Mouse (Mus musculus) kidney, adult 18-20 months (tissue): Measurements from ENCODE around the gene Ankrd65.
"Not testable (repeated sequence)": the region's sequence is repeated elsewhere in the genome, so short reads cannot be mapped to it uniquely, and the experiment has no call there.

Source experiments
- DNase-seq: peaks from one replicate; pipeline ENCODE4 v3.0.0; 2021

The Ankrd65 gene

DNA sequence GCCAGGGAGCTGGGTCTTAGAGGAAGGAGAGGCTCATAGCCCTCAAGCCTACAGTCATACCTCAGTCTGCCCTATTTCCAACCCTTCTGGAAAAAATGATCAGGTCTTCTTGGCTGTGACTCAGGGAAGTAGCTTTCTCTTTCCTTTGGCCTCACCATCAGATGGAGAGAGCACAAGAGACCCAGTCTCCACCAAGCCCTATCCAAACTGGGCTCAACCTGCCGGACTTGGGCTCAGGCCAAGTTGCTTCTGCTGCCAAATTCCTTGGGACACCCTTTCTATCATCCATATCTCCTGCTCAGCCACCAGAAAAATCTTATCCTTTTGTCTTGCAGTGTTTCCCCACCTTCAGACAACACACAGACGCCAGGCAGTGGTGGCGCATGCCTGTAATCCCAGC, 14.4 kb upstream of the Ankrd65 start:
- peak; percentile 49 for DNase-seq

DNA sequence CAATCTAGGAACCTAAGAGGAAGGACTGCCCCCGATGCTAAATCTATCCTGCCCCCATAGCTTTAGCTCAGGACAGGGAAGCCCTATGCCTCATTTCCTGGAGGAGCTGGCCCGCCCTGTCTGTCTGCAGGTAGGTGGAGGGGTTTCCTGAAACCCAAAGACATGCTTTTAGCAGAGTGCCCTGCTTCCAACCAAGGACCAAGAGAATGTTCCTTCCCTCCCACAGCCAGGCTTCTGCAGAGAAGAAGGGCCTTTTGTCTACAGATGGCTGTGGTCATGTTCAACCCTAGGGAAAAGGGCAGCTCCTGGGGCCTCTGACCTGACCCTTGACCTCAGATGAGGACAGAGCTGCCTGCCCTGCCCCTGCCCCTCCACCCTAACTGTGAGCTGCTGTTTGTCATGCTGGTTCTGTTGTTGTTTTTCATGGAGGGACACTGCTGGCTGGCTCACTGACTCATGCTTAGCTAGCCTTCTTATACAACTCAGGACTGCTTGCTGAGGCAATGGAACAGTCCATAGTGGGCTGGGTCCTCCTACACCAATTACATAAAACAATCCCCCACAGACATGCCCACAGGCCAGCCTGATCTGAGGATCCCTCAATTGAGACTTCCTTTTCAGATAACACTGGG, 13.4 kb upstream of the Ankrd65 start:
- no peak for DNase-seq

DNA sequence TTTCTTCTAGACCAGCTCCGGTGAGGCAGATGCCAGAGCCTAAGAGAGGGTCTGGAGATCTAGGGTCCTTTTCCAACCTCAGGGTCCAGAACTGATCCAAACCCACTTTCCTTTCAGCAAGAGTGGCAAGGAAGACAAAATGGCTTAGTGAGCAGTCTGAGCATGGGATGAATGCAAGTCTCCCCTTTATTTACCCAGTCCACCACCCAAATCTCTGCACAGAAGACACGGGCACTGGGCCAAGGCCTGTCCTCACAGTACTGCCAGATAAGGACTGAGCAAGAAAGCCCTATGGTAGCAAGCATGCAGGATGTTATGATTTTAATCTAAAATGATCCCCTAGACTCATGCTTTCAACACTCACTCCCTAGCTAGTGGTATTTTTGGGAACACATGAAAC, 12.4 kb upstream of the Ankrd65 start:
- no peak for DNase-seq

DNA sequence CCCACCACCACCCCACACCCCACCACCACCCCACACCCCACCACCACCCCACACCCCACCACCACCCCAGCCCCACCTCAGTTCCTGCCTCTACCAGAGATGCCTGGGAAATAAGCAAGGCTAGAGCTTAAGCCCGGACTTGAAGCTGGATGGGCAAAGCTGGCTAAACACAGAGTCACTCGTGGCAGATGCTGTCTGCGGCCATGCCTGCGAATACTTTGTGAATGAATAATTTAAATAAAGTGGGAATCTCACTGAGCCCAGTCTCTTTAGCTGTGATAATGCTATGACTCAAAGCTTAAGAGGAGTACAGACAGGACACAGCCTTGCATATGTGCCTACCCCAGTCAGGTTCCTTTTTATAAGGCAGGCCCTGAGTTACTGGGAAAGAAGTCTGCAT, 10.7 kb upstream of the Ankrd65 start:
- no peak for DNase-seq

DNA sequence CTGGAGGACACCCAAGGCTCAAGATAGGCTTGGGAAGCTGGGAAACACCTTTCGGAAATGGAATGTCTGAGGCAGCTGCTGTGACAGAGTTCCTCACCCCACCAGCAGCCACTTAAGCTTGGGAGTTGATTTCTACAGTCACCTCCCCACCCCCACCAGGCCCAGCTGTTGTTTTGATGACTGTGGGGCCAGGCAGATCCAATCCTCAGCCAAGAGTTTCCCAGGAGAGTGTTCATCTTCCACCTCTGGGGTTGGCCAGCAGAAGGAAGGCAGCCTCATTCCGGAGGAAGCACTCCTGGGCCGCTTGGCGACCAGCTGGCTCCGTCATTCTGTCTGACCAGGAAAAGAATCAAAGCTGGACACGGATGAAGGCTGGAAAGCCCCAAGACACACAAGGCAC, 9.3 kb upstream of the Ankrd65 start:
- DNase-seq = peak; percentile 62

DNA sequence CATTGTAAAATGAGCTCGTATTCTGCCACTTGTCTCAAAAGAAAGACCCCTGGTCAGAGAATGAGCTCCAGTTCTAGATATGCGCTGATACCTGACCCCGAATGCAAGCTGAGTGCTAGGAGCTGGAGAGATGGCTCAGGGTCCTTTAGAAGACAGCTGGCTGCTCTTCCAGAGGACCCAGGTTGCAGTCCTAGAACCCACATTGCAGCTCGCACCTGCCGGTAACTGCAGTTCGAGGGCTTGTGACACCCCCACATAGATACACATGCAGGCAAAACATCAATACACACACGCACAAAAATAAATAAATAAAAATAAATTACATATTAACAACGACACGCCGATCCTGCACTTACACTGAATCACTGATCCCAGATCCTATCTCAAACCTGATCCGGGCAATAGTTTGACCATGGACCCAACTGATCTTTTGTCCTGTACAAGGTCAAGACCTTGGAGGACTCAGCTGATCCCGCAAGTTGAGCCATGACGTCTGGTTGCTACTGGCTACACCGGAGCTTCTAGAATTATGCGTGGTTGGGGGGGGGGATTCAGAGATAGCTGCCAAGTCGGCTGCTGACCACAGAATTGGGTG, 6.7 kb upstream of the Ankrd65 start:
- DNase-seq = no peak

DNA sequence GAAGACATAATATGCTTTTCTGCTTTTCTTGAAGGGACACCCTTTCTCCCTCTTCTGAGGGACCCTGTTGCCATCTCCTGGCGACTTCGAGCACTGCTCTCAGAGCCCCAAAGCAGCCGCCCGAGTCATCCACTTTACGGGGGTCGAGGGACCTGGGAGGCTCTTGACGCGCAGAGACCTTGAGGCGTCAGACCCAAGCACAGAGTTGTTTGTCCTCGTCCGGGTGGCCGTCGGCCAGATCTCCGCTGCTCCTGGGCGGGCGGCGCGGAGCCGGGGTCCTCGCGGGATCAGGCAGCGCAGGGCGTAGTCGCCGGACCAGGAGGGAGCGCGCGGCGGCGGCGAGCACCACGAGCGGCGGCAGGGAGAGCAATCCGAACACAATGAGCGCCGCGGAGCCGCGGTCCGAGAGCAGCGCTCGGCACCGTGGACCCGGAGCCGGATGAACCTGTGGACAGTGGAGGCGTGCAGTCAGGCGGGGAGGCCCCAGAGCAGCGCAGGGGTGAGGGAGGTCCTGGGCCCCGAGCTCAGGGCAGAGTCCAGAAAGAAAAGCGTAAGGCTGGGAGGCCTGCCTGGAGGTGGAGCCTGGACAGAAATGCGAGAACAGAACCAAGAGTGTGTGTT, 6.0 kb upstream of the Ankrd65 start:
- DNase-seq = peak; percentile 86

DNA sequence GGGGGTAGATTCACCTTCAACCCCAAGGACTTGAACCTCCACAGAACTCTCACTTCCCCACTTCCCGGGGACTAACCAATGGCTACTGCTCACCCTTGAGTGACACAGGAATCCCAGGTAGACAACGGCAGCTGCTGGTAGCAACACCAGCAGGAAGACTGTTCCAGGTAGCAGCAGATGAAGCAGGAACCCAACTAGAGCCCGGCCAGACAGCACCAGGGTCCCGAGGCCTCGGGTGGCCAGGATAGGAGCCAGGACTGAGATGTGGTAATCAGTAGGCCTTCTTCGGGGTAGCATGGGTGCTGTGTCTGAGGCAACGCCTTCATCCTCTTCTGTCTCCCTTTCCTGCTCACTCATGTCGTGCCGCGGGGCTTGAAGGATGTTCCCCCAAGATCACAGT, 5.0 kb upstream of the Ankrd65 start:
- DNase-seq = no peak

DNA sequence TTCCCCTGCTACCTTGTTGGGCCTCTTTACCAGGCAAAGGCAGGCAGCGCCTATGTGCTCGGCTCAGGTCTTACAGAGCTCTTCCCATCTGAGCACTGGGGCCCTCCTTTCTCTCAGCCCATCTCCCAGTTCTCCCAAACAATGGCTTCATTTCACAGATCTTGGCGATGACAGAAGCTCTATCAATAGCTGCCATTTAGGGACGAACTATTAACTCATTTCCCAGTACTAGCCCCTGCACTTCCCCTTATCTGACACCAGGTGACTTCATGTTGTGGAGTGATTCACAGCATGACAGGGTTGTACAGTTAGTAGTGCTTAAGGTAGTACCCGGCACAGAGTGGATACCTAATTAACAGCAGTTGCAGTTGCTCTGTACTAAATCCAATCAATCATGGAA, 4.4 kb upstream of the Ankrd65 start, which contains the start of gene Tmem88b:
Gene Tmem88b, minus strand, starts transcription at position 56 of the 400 bp plus-strand sequence.
- DNase-seq = no peak

DNA sequence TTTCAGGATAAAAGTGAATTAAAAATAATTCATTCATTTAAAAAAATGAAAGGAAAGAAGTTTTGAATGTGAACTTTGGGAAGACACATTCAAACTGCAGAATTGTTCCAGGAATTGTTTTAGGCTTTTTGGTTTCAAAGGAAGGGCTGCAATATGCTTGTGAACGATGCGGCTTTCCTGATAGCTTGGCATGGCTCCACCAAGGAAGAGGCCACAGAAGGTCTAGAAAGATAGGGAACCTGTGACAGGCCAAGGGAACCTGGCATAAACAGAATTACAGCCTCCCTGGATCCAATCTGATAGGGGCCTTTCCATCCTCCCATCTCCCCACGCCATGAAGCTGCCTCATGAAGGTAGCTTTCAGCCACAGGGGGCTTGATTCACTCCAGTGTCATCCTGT, 1.9 kb upstream of the Ankrd65 start:
- no peak for DNase-seq

DNA sequence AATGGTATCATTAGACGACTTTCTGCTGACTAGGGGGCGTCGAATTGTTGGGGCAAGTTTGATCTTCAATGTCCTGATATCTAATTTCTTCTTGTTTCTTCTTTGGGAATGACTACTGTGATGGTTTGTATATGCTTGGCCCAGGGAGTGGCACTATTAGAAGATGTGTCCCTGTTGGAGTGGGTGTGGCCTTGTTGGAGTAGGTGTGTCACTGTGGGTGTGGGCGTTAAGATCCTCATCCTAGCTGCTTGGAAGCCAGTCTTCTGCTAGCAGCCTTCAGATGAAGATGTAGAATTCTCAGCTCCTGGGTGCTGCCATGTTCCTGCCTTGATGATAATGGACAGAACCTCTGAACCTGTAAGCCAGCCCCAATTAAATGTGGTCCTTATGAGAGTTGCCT, 1.4 kb upstream of the Ankrd65 start:
- not testable (repeated sequence) for DNase-seq

DNA sequence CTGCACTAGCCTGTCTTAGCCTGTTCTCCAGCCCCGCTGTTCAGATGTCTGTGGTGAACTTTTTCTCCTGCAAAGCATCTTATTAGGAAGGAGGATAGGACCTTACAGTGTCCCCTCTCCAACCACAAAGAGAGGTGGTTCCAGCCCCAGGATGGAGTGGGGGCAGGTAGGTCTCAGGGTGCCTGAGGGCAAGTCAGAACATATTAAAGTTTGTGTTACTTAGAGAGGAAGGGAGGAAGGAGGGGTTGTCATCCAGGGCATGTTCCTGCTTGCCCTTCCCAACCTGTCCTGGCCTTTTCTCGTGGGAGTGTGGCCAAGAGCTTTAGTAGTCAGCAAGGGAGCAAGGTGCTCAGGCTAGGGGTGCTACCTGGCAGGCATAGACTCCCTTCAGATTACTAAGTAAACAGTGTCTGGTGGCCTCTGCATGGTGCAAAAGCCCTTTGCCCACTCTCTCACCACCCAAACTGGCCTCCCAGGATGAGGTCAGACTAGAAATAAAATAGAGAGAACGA, 467 bp downstream of the Ankrd65 start:
- peak; percentile 38 for DNase-seq

DNA sequence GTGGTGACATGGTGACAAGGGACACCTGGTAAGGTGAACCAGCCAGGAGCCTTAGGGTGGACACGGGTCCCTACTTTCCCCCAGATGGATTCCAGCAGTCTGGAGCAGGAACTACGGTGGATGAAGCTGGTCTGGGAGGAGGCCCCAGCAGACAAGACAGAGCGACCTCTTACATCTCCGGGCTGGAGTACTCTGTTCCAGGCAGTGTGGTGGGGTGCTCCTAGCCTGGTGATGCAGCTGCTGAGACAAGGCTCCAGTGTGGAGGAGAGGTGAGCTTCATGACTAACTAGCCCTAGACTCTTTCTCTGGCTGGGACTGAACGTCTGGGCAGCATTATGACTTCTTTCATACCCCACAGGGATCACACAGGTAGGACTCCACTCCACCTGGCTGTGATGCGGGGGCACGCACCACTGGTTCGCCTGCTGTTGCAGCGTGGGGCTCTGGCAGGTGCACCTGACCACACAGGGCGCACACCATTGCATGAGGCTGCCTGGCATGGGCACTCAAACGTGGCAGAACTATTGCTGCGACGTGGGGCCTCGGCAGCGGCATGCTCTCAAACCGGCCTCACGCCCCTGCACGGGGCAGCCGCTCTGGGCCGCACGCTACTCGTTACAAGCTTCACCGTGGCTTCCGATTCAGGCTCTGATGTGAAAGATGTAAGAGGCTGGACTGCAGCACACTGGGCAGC, 1.1 kb downstream of the Ankrd65 start:
- DNase-seq = peak; percentile 44

DNA sequence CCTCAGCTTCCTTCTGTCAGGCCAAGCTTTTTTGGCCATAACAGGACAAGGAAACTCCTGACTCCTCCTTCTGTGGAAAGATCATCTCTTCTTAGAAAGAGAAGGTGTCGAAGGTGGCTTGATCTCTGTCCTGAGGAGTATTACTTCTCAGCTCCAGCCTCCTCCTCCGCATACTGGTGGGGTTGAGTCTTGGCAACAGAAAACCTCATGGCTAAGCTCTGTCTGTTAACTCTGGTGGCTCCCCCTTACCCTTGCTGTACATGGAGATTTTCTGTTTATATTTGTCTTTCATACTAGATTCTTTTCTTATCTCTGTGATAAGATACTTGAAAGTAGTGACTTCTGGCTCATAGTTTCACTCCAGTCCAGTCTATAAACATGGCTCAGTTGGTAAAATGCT, 3.5 kb downstream of the Ankrd65 start:
- no peak for DNase-seq

DNA sequence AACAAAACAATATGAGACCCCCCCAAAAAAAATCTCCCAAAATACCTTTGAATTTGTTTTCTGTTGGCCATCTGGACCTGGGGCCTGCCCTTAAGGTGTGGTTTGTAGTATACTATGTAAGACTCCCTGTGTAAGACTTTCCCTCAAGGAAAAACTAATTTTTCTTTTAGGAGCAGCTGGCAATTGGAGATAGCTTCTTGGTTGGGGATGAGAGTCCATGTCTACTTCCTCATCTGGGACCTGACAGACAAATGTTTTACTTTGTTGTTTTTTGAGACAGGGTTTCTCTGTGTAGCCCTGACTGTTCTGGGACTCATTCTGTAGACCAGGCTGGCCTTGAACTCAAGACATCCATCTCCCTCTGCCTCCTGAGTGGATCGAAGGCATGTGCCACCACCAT, 11.8 kb downstream of the Ankrd65 start:
- DNase-seq = no peak

DNA sequence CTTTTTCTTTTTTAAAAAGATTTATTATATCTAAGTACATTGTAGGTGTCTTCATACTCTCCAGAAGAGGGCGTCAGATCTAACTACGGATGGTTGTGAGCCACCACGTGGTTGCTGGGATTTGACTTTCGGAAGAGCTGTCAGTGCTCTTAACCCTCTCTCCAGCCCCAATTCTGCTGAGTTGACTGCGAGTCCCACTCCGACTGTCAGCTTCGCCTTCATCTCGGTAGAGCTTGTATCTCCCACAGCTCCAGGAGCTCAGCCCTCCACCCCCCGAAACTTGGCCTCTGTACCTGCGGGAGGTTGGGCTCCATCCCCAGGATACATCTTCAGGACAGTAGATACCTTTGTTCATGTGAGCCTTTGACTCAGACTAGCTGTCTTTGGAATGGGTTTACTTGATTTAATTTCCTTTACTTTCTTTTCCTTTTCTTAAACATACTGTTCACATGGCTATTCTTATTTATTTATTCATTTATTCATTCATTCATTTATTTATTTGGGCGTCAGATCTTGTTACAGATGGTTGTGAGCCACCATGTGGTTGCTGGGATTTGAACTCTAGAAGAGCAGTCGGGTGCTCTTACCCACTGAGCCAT, 12.6 kb downstream of the Ankrd65 start, which contains the start of gene Mrpl20:
Gene Mrpl20, plus strand, starts transcription at position 138 of the 599 bp plus-strand sequence.
- DNase-seq = no peak

DNA sequence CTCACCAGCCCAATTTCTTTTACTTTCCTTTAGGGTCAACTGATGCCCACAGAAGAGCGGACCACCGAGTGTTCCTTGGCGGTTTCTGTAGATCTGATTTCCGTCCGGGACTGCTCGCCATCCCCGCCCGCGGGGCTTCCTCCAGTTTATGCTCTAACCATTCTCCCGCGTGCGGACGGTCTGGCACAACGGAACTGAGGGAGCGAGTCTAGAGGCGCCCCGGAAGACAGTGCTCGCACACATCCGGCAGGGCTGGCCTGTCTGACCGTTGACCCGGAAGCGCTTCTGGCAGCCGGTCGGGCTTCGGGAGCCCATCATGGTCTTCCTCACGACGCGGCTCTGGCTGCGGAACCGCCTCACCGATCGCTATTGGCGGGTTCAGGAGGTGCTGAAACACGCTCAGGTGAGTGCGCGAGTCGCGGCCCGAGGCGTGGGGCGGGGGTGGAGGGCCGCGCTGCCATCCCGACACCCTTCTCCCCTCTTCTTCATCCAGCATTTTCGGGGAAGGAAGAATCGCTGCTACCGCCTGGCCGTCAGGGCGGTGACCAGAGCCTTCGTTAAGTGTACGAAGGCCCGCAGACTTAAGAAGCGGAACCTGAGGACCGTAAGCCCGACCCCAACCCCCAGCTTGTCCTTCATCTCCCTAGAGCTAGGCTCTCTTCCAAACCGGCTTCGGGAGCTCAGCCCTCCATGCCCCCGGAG, 13.3 kb downstream of the Ankrd65 start:
- DNase-seq = peak; percentile 96

DNA sequence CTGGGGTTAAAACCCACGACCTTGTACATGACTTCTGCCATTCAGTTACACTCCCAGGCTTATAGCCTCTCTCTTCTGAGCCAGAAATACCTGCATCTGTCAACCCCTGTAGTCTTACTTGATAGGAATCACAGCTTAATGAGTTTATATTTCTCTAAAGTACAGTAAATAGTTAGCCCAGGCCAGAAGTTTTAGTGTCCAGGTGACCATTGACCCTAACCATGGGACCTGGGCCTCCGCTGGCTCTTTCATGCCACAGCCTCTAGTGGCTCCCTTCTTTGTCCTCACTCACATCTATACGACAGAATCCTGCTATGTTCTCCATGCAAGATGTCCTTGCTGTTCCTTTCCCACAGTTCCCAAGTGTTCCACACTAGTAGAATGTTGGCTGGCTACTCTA, 17.6 kb downstream of the Ankrd65 start:
- no peak for DNase-seq

DNA sequence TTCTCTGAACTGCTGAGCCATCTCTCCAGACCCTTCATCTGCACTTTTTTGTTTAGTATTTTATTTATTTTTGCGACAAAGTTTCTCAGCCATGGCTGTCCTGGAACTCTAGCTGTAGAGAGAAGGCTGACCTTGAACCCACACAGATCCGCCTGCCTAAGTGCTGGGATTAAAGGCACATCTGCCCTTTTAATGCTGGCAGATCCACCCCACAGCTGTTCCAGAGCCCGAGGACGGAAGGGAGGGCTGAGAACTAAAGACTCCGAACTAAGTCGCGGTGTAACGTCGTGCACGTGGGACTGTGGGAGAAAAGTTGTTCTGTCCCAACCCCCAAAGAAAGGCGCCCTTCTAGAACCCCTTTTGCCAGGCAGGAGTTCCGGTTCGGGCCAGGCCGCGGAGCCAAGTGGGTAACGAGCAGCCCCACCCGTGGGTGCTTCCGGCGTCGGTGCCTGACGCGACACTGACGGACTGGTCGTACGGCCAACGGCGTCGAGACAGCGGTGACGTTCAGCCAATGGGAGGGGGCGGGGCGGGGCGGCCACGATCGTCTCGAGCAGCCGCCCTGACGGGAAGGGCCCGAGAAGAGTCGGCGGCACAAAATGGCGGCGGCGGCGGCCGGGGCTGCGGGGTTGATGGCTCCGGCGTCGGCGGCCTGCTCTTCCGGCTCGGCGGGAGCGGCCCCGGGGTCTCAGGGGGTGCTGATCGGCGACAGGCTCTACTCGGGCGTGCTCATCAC, 21.9 kb downstream of the Ankrd65 start, which contains the start of gene Ccnl2:
Gene Ccnl2, plus strand, starts transcription at position 561 of the 736 bp plus-strand sequence.
- DNase-seq = peak; percentile 93

DNA sequence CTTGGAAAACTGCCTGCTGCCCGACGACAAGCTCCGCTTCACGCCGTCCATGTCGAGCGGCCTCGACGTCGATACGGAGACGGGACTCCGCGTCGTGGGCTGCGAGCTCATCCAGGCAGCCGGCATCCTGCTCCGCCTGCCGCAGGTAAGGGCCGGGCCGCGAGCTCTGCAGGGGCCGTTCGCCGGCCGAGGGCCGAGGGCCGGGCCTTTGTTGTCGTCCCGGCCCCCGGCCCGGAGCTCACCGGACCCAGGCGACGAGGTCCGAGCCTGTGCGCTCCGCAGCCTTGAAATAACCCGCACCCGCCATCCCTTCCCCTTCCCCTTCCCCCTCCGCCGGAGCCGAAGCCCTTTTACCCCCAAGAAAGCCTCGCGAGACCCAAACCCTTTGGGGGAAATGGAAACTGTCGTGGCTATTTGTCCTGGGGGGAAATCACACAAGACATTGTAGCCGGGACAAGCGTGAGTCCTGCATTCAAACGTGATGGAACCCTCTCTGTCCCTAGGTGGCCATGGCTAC, 22.5 kb downstream of the Ankrd65 start:
- peak; percentile 28 for DNase-seq

DNA sequence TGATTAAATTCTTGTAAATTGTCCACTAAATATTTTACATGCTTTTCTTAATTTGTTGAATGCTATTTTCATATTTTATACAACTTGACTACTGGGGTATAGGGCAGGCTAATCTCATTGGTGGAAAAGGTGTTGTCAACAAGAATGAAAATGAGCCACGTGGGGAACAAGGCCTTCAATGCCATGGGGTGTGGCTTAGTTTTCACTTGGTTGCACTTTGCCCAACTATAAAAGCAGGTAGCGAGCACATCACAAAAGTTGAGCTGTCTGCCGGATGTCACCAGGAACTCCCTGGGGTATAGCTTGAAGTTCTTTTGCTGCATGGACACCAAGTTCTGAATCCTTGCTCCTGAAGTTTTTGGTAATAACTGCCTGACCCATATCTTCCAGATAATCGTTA, 27.3 kb downstream of the Ankrd65 start:
- DNase-seq = no peak
